Mouse (Mus musculus) liver, embryonic 14.5 days (tissue): ENCODE measurements around the gene Car3.
A peak's percentile ranks its signal among the peaks of the same experiment; 100 is the strongest.

Experiments
- CTCF ChIP-seq: IDR thresholded peaks from 2 replicates; pipeline ENCODE4 v1.5.1; 2016; ENCODE audit warnings: antibody characterized with exemption, low read depth, control low read depth
- EP300 ChIP-seq: IDR thresholded peaks from 2 replicates; pipeline ENCODE4 v1.6.1; 2016; ENCODE audit warnings: antibody characterized with exemption, low read depth

GRCm38 (mm10) chr3:14878749-14879223 lies 15.5 kb downstream of the Car3 start:
- no peak for TF ChIP-seq CTCF
- TF ChIP-seq EP300: peak; percentile 100
